Mouse (Mus musculus): ENCODE data around the gene Fam92b. TPM values are rescaled to one million over a fixed set of nuclear protein-coding genes. Genes with fewer than 3 reads are reported as not detected.

The Fam92b gene
- total and polyA plus RNA-seq, 3 experiments = not detected

DNA sequence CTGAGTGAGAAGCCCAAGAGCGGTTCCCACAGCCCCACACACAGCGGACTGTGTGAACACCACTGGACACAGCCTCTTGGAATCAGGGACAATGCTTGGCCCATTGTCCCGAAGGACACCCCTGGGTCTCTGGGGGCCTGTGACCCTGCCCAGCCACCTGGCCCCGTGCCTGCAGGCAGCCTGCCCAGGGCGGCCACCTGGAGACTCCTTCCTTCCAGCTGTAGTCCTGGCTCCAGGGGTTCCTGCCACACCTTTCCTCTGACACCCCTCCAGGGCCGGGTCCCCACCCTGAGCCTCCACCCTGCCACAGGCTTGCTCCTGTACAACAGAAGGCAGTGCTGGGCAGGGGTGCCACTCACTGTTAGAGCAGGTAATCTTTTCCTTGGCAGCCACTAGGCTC is 11.2 kb upstream of the Fam92b start:
- Histone ChIP-seq H3K4me1 (ENCODE audit: control insufficient read depth in 1 of 2, insufficient read depth in 2 of 2, low read length in 2 of 2) (no peaks in the 10 kb centered on the region), H3K27me3 (ENCODE audit: control insufficient read depth in 1 of 2, insufficient read depth in 2 of 2, low read length in 2 of 2) (no peaks in the 10 kb centered on the region)
- no peak for TF ChIP-seq CHD2 (IDR thresholded peaks at IDR 0.05; ENCODE audit: low read length)
- no peak for TF ChIP-seq MYC (IDR thresholded peaks at IDR 0.05; ENCODE audit: low read depth, low read length)
- TF ChIP-seq RAD21 (IDR thresholded peaks at IDR 0.05; ENCODE audit: low read depth, low read length) = no peak
- no peak for TF ChIP-seq USF2 (IDR thresholded peaks at IDR 0.05; ENCODE audit: borderline replicate concordance in 1 of 2, insufficient read depth in 1 of 2, low read depth in 1 of 2, low read length in 2 of 2)
- no peak for TF ChIP-seq MYB (IDR thresholded peaks at IDR 0.05; ENCODE audit: low read depth, low read length)
- no peak for TF ChIP-seq HCFC1 (IDR thresholded peaks at IDR 0.05; ENCODE audit: low read depth, low read length)
- TF ChIP-seq SMC3 (IDR thresholded peaks at IDR 0.05; ENCODE audit: low read depth, low read length) = no peak
- no peak for TF ChIP-seq NELFE (IDR thresholded peaks at IDR 0.05; ENCODE audit: low read depth, low read length)
- no peak for TF ChIP-seq USF1 (IDR thresholded peaks at IDR 0.05; ENCODE audit: low read depth, low read length)
- TF ChIP-seq ZMIZ1 (IDR thresholded peaks at IDR 0.05; ENCODE audit: low read depth, low read length) = no peak
- no peak for TF ChIP-seq MAX (IDR thresholded peaks at IDR 0.05; ENCODE audit: low read length)
- TF ChIP-seq BHLHE40 (IDR thresholded peaks at IDR 0.05; ENCODE audit: borderline replicate concordance, low read depth, low read length) = no peak
- TF ChIP-seq ELF1 (IDR thresholded peaks at IDR 0.05; ENCODE audit: low read depth, low read length) = no peak
- TF ChIP-seq MAZ (IDR thresholded peaks at IDR 0.05; ENCODE audit: low read depth, low read length) = no peak
- TF ChIP-seq SIN3A (IDR thresholded peaks at IDR 0.05; ENCODE audit: low read length) = no peak
- no peak for TF ChIP-seq ZNF384 (IDR thresholded peaks at IDR 0.05; ENCODE audit: low read depth, low read length)
- TF ChIP-seq MXI1 (IDR thresholded peaks at IDR 0.05; ENCODE audit: low read depth, low read length) = no peak
- no peak for TF ChIP-seq CTCF (IDR thresholded peaks at IDR 0.05 in 2 of 3, conservative IDR thresholded peaks at IDR 0.05 in 1 of 3; ENCODE audit: control insufficient read depth in 1 of 3, insufficient read depth in 1 of 3, low read depth in 2 of 3, low read length in 3 of 3, poor library complexity in 1 of 3, severe bottlenecking in 1 of 3)

DNA sequence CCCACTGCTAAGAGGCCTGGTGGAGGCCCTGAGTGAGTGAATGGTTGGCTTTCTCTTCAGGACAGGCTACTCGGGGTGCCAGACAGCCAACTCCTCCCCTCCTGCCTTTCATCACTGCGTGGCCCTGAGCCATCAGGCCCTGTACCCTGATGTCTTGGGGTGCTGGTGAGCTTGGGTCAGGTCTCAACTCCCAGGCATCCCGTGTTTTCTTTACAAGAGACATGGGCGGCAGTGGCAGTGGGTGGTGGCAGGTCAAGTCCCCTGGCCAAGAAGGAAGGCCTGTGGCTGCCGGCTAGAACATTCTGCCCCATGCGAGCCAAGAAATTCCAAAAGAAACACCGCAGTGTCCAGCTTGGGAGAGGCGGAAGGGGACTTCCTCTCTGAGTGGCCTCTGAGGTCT is 9.2 kb upstream of the Fam92b start:
- no peak for DNase-seq (ENCODE audit: low read depth, low spot score)
- H3K9me3 ChIP-seq (replicated peaks; ENCODE audit: insufficient read depth, low read length) = no peaks in the 10 kb centered on the region
- no peak overlapping the region for H3K9ac ChIP-seq (ENCODE audit: control insufficient read depth, low read depth, low read length, poor library complexity, severe bottlenecking)
- no peaks in the 10 kb centered on the region for H3K36me3 ChIP-seq (ENCODE audit: control insufficient read depth in 1 of 2, insufficient read depth in 2 of 2, low read length in 2 of 2)
- no peak for TF ChIP-seq JUND (IDR thresholded peaks at IDR 0.05; ENCODE audit: low read depth, low read length)
- H3K79me2 ChIP-seq (ENCODE audit: control insufficient read depth, insufficient read depth, low read length, poor library complexity) = no peaks in the 10 kb centered on the region
- H3K4me1 ChIP-seq (ENCODE audit: control insufficient read depth in 1 of 2, insufficient read depth in 2 of 2, low read length in 2 of 2) = no peaks in the 10 kb centered on the region
- no peak overlapping the region for H3K27ac ChIP-seq (ENCODE audit: control insufficient read depth, low read depth, low read length)
- H3K27me3 ChIP-seq (ENCODE audit: control insufficient read depth in 1 of 2, insufficient read depth in 2 of 2, low read length in 2 of 2) = no peaks in the 10 kb centered on the region
- H3K4me3 ChIP-seq (ENCODE audit: control insufficient read depth in 1 of 2, insufficient read depth in 1 of 2, low read depth in 2 of 2, low read length in 2 of 2) = no peak overlapping the region

More for the DNA sequence above, 11.2 kb upstream of the Fam92b start:
- Histone ChIP-seq H3K9ac (ENCODE audit: control insufficient read depth, low read depth, low read length, poor library complexity, severe bottlenecking) (no peak overlapping the region), H3K27ac (ENCODE audit: control insufficient read depth, low read depth, low read length) (no peak overlapping the region), H3K79me2 (ENCODE audit: control insufficient read depth, insufficient read depth, low read length, poor library complexity) (no peaks in the 10 kb centered on the region), H3K9me3 (replicated peaks; ENCODE audit: insufficient read depth, low read length) (no peaks in the 10 kb centered on the region), H3K36me3 (ENCODE audit: control insufficient read depth in 1 of 2, insufficient read depth in 2 of 2, low read length in 2 of 2) (no peaks in the 10 kb centered on the region), H3K4me3 (ENCODE audit: control insufficient read depth in 1 of 2, insufficient read depth in 1 of 2, low read depth in 2 of 2, low read length in 2 of 2) (no peak overlapping the region)
- no peak for DNase-seq (ENCODE audit: low read depth, low spot score)

All from MEL (cell line).